Mouse (Mus musculus) heart, embryonic 11.5 days (tissue): Measurements from ENCODE around the gene Tmem198. TPM values are rescaled to one million over a fixed set of nuclear protein-coding genes. Genes with fewer than 3 reads are reported as not detected.
A peak's percentile ranks its signal among the peaks of the same experiment; 100 is the strongest.

Experiments
- ATAC-seq: fragments of 200-750 bp; cut with Nextera tagmentation; replicated peaks from 2 replicates; pipeline ENCODE4 v1.8.0; 2017; ENCODE audit warnings: moderate library complexity; ENCODE audit not compliant: insufficient number of reproducible peaks, low FRiP score, low TSS enrichment
- H3K27ac ChIP-seq: fragments of 300-500 bp; sonication (generic); 2 replicates; pipeline ENCODE4 v1.5.1; 2014; ENCODE audit warnings: mild to moderate bottlenecking, low read depth, low read length
- H3K27me3 ChIP-seq: fragments of 300-500 bp; sonication (generic); 2 replicates; pipeline ENCODE4 v1.6.1; 2014; ENCODE audit warnings: mild to moderate bottlenecking, low read length, mixed read lengths; ENCODE audit not compliant: control insufficient read depth, insufficient read depth
- H3K36me3 ChIP-seq: fragments of 300-500 bp; sonication (generic); 2 replicates; pipeline ENCODE4 v1.6.1; 2014; ENCODE audit warnings: mild to moderate bottlenecking, low read length, moderate library complexity, mixed read lengths; ENCODE audit not compliant: control insufficient read depth, insufficient read depth
- H3K4me1 ChIP-seq: fragments of 300-500 bp; sonication (generic); 2 replicates; pipeline ENCODE4 v1.6.1; 2014; ENCODE audit warnings: low read length; ENCODE audit not compliant: control insufficient read depth, insufficient read depth
- H3K4me2 ChIP-seq: fragments of 300-500 bp; sonication (generic); 2 replicates; pipeline ENCODE4 v1.6.1; 2014; ENCODE audit warnings: mild to moderate bottlenecking, moderate library complexity
- H3K4me3 ChIP-seq: fragments of 300-500 bp; sonication (generic); 2 replicates; pipeline ENCODE4 v1.5.1; 2014; ENCODE audit warnings: low read depth, low read length
- H3K9ac ChIP-seq: fragments of 300-500 bp; sonication (generic); 2 replicates; pipeline ENCODE4 v1.6.1; 2014; ENCODE audit warnings: mild to moderate bottlenecking, low read depth, low read length, moderate library complexity
- H3K9me3 ChIP-seq: fragments of 300-500 bp; sonication (generic); replicated peaks from 2 replicates; pipeline ENCODE4 v1.6.1; 2016; ENCODE audit warnings: low read length; ENCODE audit not compliant: control insufficient read depth
- WGBS: fragments of 180-500 bp; shearing (Covaris S2); extraction: QIAGEN DNeasy Blood & Tissue Kit; methylation state at CpG from one replicate; pipeline ENCODE4 v1.1.7; 2014; ENCODE audit not compliant: insufficient replicate concordance; 5-methylcytosine and 5-hydroxymethylcytosine counted together
- polyA plus RNA-seq: library from polyadenylated mRNA; unstranded; fragments of >200 nt; fragmentation: Nextera tagmentation; extraction: Ambion mirVana; gene quantifications from 2 replicates; pipeline ENCODE4 v1.2.1, GENCODE M21; 2014

The Tmem198 gene
- polyA plus RNA-seq, 1 experiment from 2014 or later: 0.14 TPM

GRCm38 (mm10) chr1:75490785-75491551, 11.6 kb downstream of the Tmem198 start:
- WGBS: 81% methylated on average over 34 of the region's 34 CpGs
- peaks cover 30% of the 10 kb centered on the region for H3K36me3 ChIP-seq

GRCm38 (mm10) chr1:75492579-75493170, 13.3 kb downstream of the Tmem198 start:
- Histone ChIP-seq H3K4me1 (peaks cover 6% of the 10 kb centered on the region), H3K9ac (no peak overlapping the region), H3K36me3 (peaks cover 38% of the 10 kb centered on the region), H3K27me3 (peaks cover 10% of the 10 kb centered on the region), H3K4me3 (no peak overlapping the region), H3K27ac (no peak overlapping the region), H3K4me2 (no peak overlapping the region), H3K9me3 (no peaks in the 10 kb centered on the region)
- ATAC-seq: no peak
- 43% methylated on average over 24 of the region's 24 CpGs for WGBS

More at GRCm38 (mm10) chr1:75490785-75491551, 11.6 kb downstream of the Tmem198 start:
- Histone ChIP-seq H3K4me1 (peaks cover 14% of the 10 kb centered on the region), H3K27me3 (peaks cover 25% of the 10 kb centered on the region), H3K4me2 (no peak overlapping the region), H3K9ac (no peak overlapping the region), H3K4me3 (no peak overlapping the region), H3K27ac (no peak overlapping the region), H3K9me3 (no peaks in the 10 kb centered on the region)
- ATAC-seq: no peak

GRCm38 (mm10) chr1:75494878-75495548, 15.7 kb downstream of the Tmem198 start:
- ATAC-seq: no peak
- no peaks in the 10 kb centered on the region for H3K4me1 ChIP-seq
- H3K27ac ChIP-seq: no peak overlapping the region
- H3K36me3 ChIP-seq: peaks cover 47% of the 10 kb centered on the region
- H3K4me2 ChIP-seq: no peak overlapping the region
- 66% methylated on average over 12 of the region's 12 CpGs for WGBS
- no peak overlapping the region for H3K4me3 ChIP-seq
- no peaks in the 10 kb centered on the region for H3K27me3 ChIP-seq
- H3K9me3 ChIP-seq: no peaks in the 10 kb centered on the region
- H3K9ac ChIP-seq: no peak overlapping the region

- Histone ChIP-seq H3K9me3 (no peaks in the 10 kb centered on the region), H3K27me3 (no peaks in the 10 kb centered on the region), H3K4me1 (peaks cover 8% of the 10 kb centered on the region), H3K9ac (no peak overlapping the region), H3K4me2 (no peak overlapping the region), H3K27ac (no peak overlapping the region), H3K4me3 (no peak overlapping the region), H3K36me3 (peaks cover 48% of the 10 kb centered on the region)
- WGBS: 80% methylated on average over 4 of the region's 4 CpGs
- no peak for ATAC-seq
Observed at GRCm38 (mm10) chr1:75498897-75499296, 19.6 kb downstream of the Tmem198 start.

- Histone ChIP-seq H3K27me3 (no peaks in the 10 kb centered on the region), H3K36me3 (peaks cover 48% of the 10 kb centered on the region), H3K4me3 (no peak overlapping the region), H3K4me2 (no peak overlapping the region), H3K4me1 (peaks cover 14% of the 10 kb centered on the region), H3K9ac (no peak overlapping the region), H3K27ac (no peak overlapping the region), H3K9me3 (no peaks in the 10 kb centered on the region)
- ATAC-seq: no peak
- 73% methylated on average over 7 of the region's 7 CpGs for WGBS
Observed at GRCm38 (mm10) chr1:75499441-75499840, 20.1 kb downstream of the Tmem198 start.

- H3K27me3 ChIP-seq: no peaks in the 10 kb centered on the region
- H3K4me2 ChIP-seq: no peak overlapping the region
- no peak overlapping the region for H3K9ac ChIP-seq
- WGBS: 85% methylated on average over 9 of the region's 9 CpGs
- peaks cover 22% of the 10 kb centered on the region for H3K4me1 ChIP-seq
- H3K36me3 ChIP-seq: peaks cover 44% of the 10 kb centered on the region
- no peak overlapping the region for H3K27ac ChIP-seq
- no peak for ATAC-seq
- no peak overlapping the region for H3K4me3 ChIP-seq
- H3K9me3 ChIP-seq: no peaks in the 10 kb centered on the region
Observed at GRCm38 (mm10) chr1:75501905-75502304, 22.6 kb downstream of the Tmem198 start.

- H3K4me1 ChIP-seq: peaks cover 33% of the 10 kb centered on the region
- 75% methylated on average over 25 of the region's 25 CpGs for WGBS
- no peaks in the 10 kb centered on the region for H3K27me3 ChIP-seq
- no peak overlapping the region for H3K27ac ChIP-seq
- ATAC-seq: no peak
- no peaks in the 10 kb centered on the region for H3K9me3 ChIP-seq
- peaks cover 35% of the 10 kb centered on the region for H3K36me3 ChIP-seq
- H3K4me2 ChIP-seq: peak overlapping the region; percentile 65
- H3K4me3 ChIP-seq: peak overlapping the region; percentile 78
- peak overlapping the region; percentile 54; the same call in 1 of the 2 replicates for H3K9ac ChIP-seq
Observed at GRCm38 (mm10) chr1:75502945-75503650, 23.8 kb downstream of the Tmem198 start.

- H3K27me3 ChIP-seq: no peaks in the 10 kb centered on the region
- peak overlapping the region; percentile 65 for H3K4me2 ChIP-seq
- no peak overlapping the region for H3K27ac ChIP-seq
- H3K9ac ChIP-seq: peak overlapping the region; percentile 54; the same call in 1 of the 2 replicates
- peak overlapping the region; percentile 78 for H3K4me3 ChIP-seq
- WGBS: 52% methylated on average over 23 of the region's 23 CpGs
- ATAC-seq: no peak
- H3K36me3 ChIP-seq: peaks cover 31% of the 10 kb centered on the region
- peaks cover 33% of the 10 kb centered on the region for H3K4me1 ChIP-seq
- no peaks in the 10 kb centered on the region for H3K9me3 ChIP-seq
Observed at GRCm38 (mm10) chr1:75503651-75503980, 24.3 kb downstream of the Tmem198 start.
